Mouse (Mus musculus): ENCODE data around the gene Cul7. TPM values are rescaled to one million over a fixed set of nuclear protein-coding genes. Genes with fewer than 3 reads are reported as not detected.

Cul7 gene
- polyA plus RNA-seq (2015; fragmentation: Nextera tagmentation; extraction: Ambion mirVana), result 44.7 and 46.3 TPM in 2 replicates

DNA sequence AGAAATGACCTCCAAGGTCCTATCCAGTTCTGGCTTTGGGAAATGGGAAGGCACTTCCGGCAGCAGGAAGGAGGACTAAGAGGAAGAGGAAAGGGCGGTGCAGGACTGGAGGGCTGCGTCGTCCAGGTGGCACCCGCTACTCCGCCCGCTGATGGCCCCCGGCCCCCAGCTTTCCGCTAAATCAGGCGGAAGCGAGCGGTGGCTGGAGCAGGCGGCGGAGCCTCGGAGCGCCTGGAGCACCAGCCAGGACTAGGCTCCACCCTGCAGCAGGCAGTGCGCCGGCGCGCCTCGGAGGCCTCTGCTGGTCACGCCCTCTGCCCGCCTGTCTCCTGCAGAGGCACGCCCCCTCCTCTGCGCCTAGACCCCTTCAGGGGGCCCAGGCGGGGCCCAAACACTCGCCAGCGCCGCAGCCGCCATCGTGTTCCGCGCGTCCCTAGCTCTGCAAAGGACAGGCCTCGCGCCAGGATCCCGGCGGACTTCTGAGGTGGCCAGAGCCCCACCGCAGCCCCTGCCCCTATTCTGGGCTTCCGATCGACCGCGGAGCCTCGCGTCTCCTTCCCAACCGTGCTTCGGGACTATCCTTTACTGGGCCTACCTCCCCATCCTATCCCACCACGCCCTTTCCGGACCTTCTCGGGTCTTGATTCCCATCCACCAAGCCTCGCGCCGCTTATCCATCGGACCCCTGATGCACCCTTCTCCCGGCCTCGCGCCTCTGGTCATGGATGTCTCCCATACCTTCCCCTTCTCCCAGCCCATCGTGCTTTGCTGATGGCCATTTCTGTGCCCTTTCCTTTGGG lies at the start of gene Cul7:
Gene Cul7, plus strand, starts transcription at position 106 of the 800 bp plus-strand sequence.
- H3K27ac ChIP-seq, result peak within 1 kb of the TSS; percentile 87
- peak; percentile 93 for ATAC-seq (replicated peaks)
- H3K4me3 ChIP-seq, result peak within 1 kb of the TSS; percentile 53
- peak within 1 kb of the TSS; percentile 76 for H3K4me2 ChIP-seq
- peaks cover 24% of the 10 kb centered on the region; the same call in 1 of the 2 replicates for H3K36me3 ChIP-seq (replicated peaks)
- no peaks in the 10 kb centered on the region for H3K27me3 ChIP-seq (replicated peaks)
- no peaks in the 10 kb centered on the region for H3K9me3 ChIP-seq
- WGBS, result under 1% methylated on average over 58 of the region's 58 CpGs
- H3K9ac ChIP-seq, result peak within 1 kb of the TSS; percentile 66
- H3K4me1 ChIP-seq, result peaks cover 43% of the 10 kb centered on the region

DNA sequence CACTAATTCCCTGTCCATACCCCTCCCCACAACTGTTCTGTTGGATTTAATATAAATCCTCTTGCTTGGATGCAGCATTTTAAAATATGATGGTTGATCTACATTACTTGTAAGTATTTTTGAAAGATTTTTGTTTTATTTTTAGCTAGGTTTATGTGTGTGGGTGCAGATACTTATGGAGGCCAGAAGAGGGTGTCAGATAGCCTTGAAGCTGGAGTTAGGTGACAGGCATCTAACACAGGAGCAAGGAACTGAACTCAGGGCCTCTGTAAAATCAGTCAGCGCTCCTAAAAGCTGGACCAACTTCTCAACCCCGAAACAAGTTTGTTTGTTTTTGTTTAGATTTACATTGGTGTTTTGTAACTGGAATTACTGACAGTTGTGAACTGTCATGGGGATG lies 49.6 kb upstream of the Cul7 start:
- 0 out of 2 replicates have a peak, but pooled peaks cover 3% of the 10 kb centered on the region for H3K36me3 ChIP-seq (replicated peaks)
- no peak overlapping the region for H3K9ac ChIP-seq
- no peak for ATAC-seq (replicated peaks)
- H3K4me1 ChIP-seq, result peaks cover 12% of the 10 kb centered on the region
- no peaks in the 10 kb centered on the region for H3K27me3 ChIP-seq (replicated peaks)
- no peak overlapping the region for H3K27ac ChIP-seq
- 90% methylated on average over 2 of the region's 2 CpGs for WGBS
- no peak overlapping the region for H3K4me2 ChIP-seq
- H3K9me3 ChIP-seq, result no peaks in the 10 kb centered on the region
- no peak overlapping the region for H3K4me3 ChIP-seq

DNA sequence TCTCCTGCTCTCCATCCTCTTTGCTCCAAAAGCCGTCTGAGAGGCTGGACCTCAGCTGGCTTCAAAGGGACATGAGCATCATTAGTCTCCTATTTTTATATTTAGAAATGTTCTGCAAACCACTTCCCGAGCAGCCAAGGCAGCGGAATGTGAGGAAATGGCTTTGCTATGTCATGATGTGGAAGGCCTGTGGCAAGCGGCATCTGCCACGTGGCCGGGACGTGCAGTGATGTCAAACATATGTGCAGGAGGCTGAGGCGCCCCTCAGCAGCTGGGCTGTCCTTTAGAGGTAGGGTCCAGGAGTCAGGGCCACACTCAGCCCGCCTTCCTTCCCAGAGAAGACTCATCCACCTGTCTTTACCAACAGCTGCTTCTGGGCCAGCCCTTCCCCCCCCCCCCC lies 47.9 kb upstream of the Cul7 start:
- ATAC-seq (replicated peaks), result no peak
- Histone ChIP-seq H3K36me3 (replicated peaks) (no peaks in the 10 kb centered on the region), H3K27me3 (replicated peaks) (no peaks in the 10 kb centered on the region), H3K4me3 (no peak overlapping the region), H3K4me1 (peaks cover 15% of the 10 kb centered on the region), H3K9ac (no peak overlapping the region), H3K4me2 (no peak overlapping the region), H3K9me3 (no peaks in the 10 kb centered on the region), H3K27ac (no peak overlapping the region)
- 83% methylated on average over 9 of the region's 9 CpGs for WGBS

DNA sequence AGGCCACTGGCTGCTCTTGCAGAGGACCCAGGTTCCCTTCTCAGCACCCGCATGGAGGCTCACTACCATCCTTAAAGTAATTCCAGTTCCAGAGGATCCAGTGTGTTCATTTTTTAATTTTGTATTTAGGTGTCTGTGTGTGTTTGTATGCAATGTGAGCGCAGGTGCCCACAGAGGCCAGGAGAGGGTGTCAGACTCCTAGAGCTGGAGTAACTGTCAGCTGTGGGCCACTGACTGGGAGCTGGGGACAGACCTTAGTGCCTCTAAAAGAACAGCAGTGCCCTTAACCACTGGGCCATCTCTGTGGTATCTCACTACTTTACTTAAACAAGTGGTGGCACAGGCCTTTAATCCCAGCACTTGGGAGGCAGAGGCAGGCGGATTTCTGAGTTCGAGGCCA lies 46.9 kb upstream of the Cul7 start:
- Histone ChIP-seq H3K9ac (no peak overlapping the region), H3K4me1 (peaks cover 15% of the 10 kb centered on the region), H3K27me3 (replicated peaks) (no peaks in the 10 kb centered on the region), H3K4me3 (no peak overlapping the region), H3K27ac (no peak overlapping the region), H3K36me3 (replicated peaks) (no peaks in the 10 kb centered on the region), H3K9me3 (no peaks in the 10 kb centered on the region), H3K4me2 (no peak overlapping the region)
- WGBS, result 98% methylated on average over 4 of the region's 4 CpGs
- no peak for ATAC-seq (replicated peaks)

DNA sequence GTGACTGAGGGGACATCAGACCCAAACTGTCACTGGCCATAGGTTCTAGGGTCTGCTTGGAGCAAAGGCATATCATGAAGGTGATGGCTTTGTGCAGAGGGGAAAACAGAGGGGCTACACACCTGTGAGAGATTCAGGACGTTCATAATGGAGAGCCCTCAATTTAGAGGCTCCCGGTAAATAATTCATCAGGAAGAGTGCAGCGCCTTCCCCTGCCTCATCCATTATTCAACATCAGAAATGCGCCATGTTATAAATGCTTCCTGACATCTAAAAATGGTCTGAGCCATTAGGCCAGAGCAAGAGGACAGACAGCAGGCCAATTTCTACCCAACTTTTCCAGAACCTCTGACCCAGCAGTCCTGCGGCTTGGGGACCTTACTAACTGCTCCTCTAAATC lies 45.0 kb upstream of the Cul7 start:
- H3K9ac ChIP-seq, result no peak overlapping the region
- ATAC-seq (replicated peaks), result no peak
- no peak overlapping the region for H3K4me3 ChIP-seq
- peak overlapping the region; percentile 56 for H3K27ac ChIP-seq
- no peaks in the 10 kb centered on the region for H3K27me3 ChIP-seq (replicated peaks)
- peaks cover 18% of the 10 kb centered on the region for H3K4me1 ChIP-seq
- H3K36me3 ChIP-seq (replicated peaks), result no peaks in the 10 kb centered on the region
- H3K4me2 ChIP-seq, result no peak overlapping the region
- no peaks in the 10 kb centered on the region for H3K9me3 ChIP-seq
- WGBS, result 34% methylated on average over 5 of the region's 5 CpGs

GRCm38 (mm10) chr17:46605987-46606386 lies 44.1 kb upstream of the Cul7 start:
- peaks cover 18% of the 10 kb centered on the region for H3K4me1 ChIP-seq
- no peak overlapping the region for H3K9ac ChIP-seq
- H3K4me2 ChIP-seq, result no peak overlapping the region
- H3K36me3 ChIP-seq (replicated peaks), result no peaks in the 10 kb centered on the region
- H3K27ac ChIP-seq, result no peak overlapping the region
- no peaks in the 10 kb centered on the region for H3K9me3 ChIP-seq
- no peak for ATAC-seq (replicated peaks)
- no peaks in the 10 kb centered on the region for H3K27me3 ChIP-seq (replicated peaks)
- no peak overlapping the region for H3K4me3 ChIP-seq
- 75% methylated on average over 12 of the region's 12 CpGs for WGBS

- Histone ChIP-seq H3K4me3 (no peak overlapping the region), H3K27ac (no peak overlapping the region), H3K9ac (no peak overlapping the region), H3K4me2 (no peak overlapping the region), H3K27me3 (replicated peaks) (no peaks in the 10 kb centered on the region), H3K36me3 (replicated peaks) (no peaks in the 10 kb centered on the region), H3K4me1 (peaks cover 15% of the 10 kb centered on the region), H3K9me3 (no peaks in the 10 kb centered on the region)
- no peak for ATAC-seq (replicated peaks)
- 69% methylated on average over 15 of the region's 15 CpGs for WGBS
These were observed 40.2 kb upstream of the Cul7 start for GRCm38 (mm10) chr17:46609721-46610514.

DNA sequence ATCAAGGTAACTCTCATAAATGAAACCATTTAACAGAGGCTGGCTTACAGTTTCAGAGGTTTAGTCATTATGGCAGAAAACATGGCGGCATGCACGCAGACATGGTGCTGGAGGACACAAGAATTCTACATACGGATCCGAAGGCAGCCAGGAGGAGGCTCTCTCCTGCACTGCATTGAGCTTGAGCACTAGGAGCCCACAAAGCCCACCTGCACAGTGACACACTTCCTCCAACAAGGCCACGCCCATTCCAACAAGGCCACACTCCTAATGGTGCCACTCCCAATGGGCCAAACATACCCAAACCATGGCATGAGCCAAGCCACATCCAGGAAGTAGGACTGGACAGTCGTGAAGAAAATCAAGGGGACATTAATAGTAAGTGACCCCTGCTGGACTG lies 38.8 kb upstream of the Cul7 start:
- H3K4me3 ChIP-seq, result no peak overlapping the region
- H3K36me3 ChIP-seq (replicated peaks), result no peaks in the 10 kb centered on the region
- H3K4me2 ChIP-seq, result no peak overlapping the region
- H3K9me3 ChIP-seq, result no peaks in the 10 kb centered on the region
- peaks cover 6% of the 10 kb centered on the region; the same call in 1 of the 2 replicates for H3K4me1 ChIP-seq
- WGBS, result 93% methylated on average over 6 of the region's 6 CpGs
- ATAC-seq (replicated peaks), result no peak
- no peak overlapping the region for H3K27ac ChIP-seq
- H3K9ac ChIP-seq, result no peak overlapping the region
- no peaks in the 10 kb centered on the region for H3K27me3 ChIP-seq (replicated peaks)

DNA sequence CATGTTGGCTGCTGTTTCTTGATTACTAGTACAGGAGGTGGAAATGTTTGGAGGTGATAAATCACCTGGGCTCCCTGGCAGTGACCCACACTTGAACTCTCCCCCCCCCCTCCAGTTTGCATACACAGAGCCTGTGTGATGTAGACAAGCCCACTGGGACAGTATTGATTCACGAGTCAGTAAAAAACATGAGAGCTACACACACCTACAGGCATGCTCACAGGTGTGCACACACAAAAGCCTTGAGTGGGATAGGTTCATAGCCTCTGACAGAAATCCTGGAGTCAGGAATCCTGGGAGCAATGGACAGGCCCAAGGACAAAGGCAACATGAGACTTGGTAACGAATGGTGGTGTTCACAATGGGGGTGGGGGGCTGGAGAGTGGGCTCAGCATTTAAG lies 37.9 kb upstream of the Cul7 start:
- Histone ChIP-seq H3K27me3 (replicated peaks) (no peaks in the 10 kb centered on the region), H3K9me3 (no peaks in the 10 kb centered on the region), H3K4me3 (no peak overlapping the region), H3K9ac (no peak overlapping the region), H3K27ac (no peak overlapping the region), H3K4me1 (peaks cover 6% of the 10 kb centered on the region; the same call in 1 of the 2 replicates), H3K36me3 (replicated peaks) (no peaks in the 10 kb centered on the region), H3K4me2 (no peak overlapping the region)
- ATAC-seq (replicated peaks), result no peak
- 62% methylated on average over 2 of the region's 2 CpGs for WGBS

- Histone ChIP-seq H3K9ac (no peak overlapping the region), H3K4me2 (no peak overlapping the region), H3K9me3 (no peaks in the 10 kb centered on the region), H3K27me3 (replicated peaks) (no peaks in the 10 kb centered on the region), H3K4me1 (peaks cover 8% of the 10 kb centered on the region; the same call in 1 of the 2 replicates), H3K36me3 (replicated peaks) (no peaks in the 10 kb centered on the region), H3K4me3 (no peak overlapping the region), H3K27ac (no peak overlapping the region)
- no peak for ATAC-seq (replicated peaks)
- 39% methylated on average over 4 of the region's 4 CpGs for WGBS
These were observed 37.3 kb upstream of the Cul7 start for GRCm38 (mm10) chr17:46612820-46613219.

- Histone ChIP-seq H3K27me3 (replicated peaks) (no peaks in the 10 kb centered on the region), H3K27ac (no peak overlapping the region), H3K36me3 (replicated peaks) (no peaks in the 10 kb centered on the region), H3K4me3 (no peak overlapping the region), H3K9me3 (no peaks in the 10 kb centered on the region), H3K9ac (no peak overlapping the region), H3K4me1 (peaks cover 12% of the 10 kb centered on the region), H3K4me2 (no peak overlapping the region)
- ATAC-seq (replicated peaks), result no peak
- WGBS, result 51% methylated on average over 3 of the region's 3 CpGs
These were observed 36.9 kb upstream of the Cul7 start for GRCm38 (mm10) chr17:46613229-46613628.

- Histone ChIP-seq H3K27me3 (replicated peaks) (no peaks in the 10 kb centered on the region), H3K4me1 (peaks cover 40% of the 10 kb centered on the region), H3K4me2 (no peak overlapping the region), H3K4me3 (no peak overlapping the region), H3K27ac (no peak overlapping the region), H3K36me3 (replicated peaks) (no peaks in the 10 kb centered on the region), H3K9ac (no peak overlapping the region), H3K9me3 (no peaks in the 10 kb centered on the region)
- ATAC-seq (replicated peaks), result no peak
- WGBS, result 71% methylated on average over 12 of the region's 12 CpGs
These were observed 32.3 kb upstream of the Cul7 start for GRCm38 (mm10) chr17:46617799-46618198.
